ENCODE assay signal across 8 mouse cellular contexts in the genomic region with DNA sequence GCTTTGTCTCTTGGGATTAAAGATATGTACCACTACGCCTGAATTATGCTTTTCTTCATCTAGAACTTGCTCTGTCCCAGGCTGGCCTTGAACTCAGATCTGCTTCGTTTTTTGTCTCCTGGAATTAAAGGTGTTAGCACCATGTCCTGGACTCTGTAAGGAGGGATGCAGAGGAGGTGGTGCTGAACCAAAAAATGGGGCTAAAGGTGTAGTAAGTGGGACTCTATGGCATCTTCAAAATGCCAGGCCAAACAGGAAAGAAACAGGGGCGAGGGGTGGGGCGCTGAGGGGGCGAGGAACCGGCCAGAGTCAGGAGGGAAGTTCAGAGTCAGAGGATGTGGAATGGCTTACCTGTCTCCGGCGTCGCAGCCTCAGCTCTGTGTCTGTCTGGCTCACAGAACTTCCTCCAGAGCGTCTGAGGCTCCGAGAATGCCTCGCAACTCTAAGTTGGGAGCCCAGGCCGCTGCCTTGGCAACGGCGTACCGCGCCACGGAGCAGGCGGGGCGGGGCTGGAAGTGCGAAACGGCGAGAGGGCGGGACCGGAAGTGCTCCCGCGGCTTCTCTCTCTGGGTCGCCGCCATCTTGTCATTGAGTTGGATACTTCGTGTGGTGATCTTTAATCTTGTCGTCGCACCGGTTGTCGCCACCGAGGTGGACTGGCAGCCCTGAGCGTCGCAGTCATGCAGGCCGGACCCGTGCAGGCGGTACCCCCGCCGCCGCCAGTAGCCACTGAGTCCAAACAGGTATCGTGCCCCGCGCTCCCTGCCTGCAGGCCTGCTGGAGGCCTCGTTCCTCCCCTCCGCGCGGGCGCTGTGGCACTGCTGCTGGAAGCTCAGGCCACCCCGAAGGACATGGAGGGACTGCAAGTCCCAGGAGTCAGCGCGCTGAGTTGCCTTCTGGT. TPM values are rescaled to one million over a fixed set of nuclear protein-coding genes. Genes with fewer than 3 reads are reported as not detected.
DNase-seq lines count a peak whose midpoint lies in the region; ATAC-seq lines count a peak whose summit lies in the region.

A gene (minus strand): TSS at position 486 of the 901 bp plus-strand sequence.
A gene (plus strand): TSS at position 543 of the 901 bp plus-strand sequence.

- peak; percentile 93 for DNase-seq in Muller cell, postnatal 12 days (ENCODE audit: inconsistent ontology term)
- DNase-seq in cerebellum, adult 9-11 months: peak; percentile 91
- DNase-seq in frontal cortex, postnatal 10 days (ENCODE audit: low spot score in 2 of 2): peak; percentile 88 to 93
- DNase-seq in layer of hippocampus, postnatal 14 days (ENCODE audit: low spot score in 2 of 2): peak; percentile 92 to 94
- peak; percentile 95 for DNase-seq in lung, postnatal 14 days
- peak; percentile 73 for DNase-seq in retina, adult 2 months (ENCODE audit: low read depth, low spot score)
- peak; percentile 93 to 95 for DNase-seq in thymus, postnatal 36 days

- H3K9ac ChIP-seq in hindbrain, embryonic 12.5 days: peak within 1 kb of the TSS; percentile 86

- peaks cover 38% of the 10 kb centered on the region for H3K36me3 ChIP-seq in hindbrain, embryonic 12.5 days

- peak within 1 kb of the TSS; percentile 91 for H3K4me3 ChIP-seq in hindbrain, embryonic 12.5 days

- H3K4me1 ChIP-seq in hindbrain, embryonic 12.5 days: peaks cover 35% of the 10 kb centered on the region

- no peaks in the 10 kb centered on the region for H3K9me3 ChIP-seq in hindbrain, embryonic 12.5 days (replicated peaks)

- H3K27ac ChIP-seq in hindbrain, embryonic 12.5 days: peak within 1 kb of the TSS; percentile 95

- WGBS in hindbrain, embryonic 12.5 days: 2% methylated on average over 54 of the region's 54 CpGs

- ATAC-seq in hindbrain, embryonic 12.5 days (ENCODE audit: low FRiP score): peak; percentile 98

- peak within 1 kb of the TSS; percentile 96 for H3K4me2 ChIP-seq in hindbrain, embryonic 12.5 days (replicated peaks)

- no peaks in the 10 kb centered on the region for H3K27me3 ChIP-seq in hindbrain, embryonic 12.5 days

RNA-seq across cellular contexts. Expression of the first gene that starts in this region (rescaled TPM):
- polyA plus RNA-seq in hindbrain, embryonic 12.5 days (2016; fragmentation: Nextera tagmentation; extraction: Ambion mirVana): 9.6 and 10.4 TPM in 2 replicates
- total RNA-seq in layer of hippocampus, postnatal 14 days (2021): 10 to 100 TPM; 13.0 to 13.1 TPM

RNA-seq across cellular contexts. Expression of the second gene that starts in this region (rescaled TPM):
- polyA plus RNA-seq in hindbrain, embryonic 12.5 days (2016; fragmentation: Nextera tagmentation; extraction: Ambion mirVana): 72.0 and 77.6 TPM in 2 replicates
- total RNA-seq in layer of hippocampus, postnatal 14 days (2021): 10 to 100 TPM; 68.8 to 72.5 TPM

Comparison
In these comparisons a context has a peak if more than half of its experiments do, and no peak if none do; other contexts are left out.
1. Peak in every context shown above with its lines: DNase-seq, ATAC-seq, H3K4me3 ChIP-seq and H3K27ac ChIP-seq.